Comparison of ENCODE assay signal across 15 mouse cellular contexts in the genomic region with DNA sequence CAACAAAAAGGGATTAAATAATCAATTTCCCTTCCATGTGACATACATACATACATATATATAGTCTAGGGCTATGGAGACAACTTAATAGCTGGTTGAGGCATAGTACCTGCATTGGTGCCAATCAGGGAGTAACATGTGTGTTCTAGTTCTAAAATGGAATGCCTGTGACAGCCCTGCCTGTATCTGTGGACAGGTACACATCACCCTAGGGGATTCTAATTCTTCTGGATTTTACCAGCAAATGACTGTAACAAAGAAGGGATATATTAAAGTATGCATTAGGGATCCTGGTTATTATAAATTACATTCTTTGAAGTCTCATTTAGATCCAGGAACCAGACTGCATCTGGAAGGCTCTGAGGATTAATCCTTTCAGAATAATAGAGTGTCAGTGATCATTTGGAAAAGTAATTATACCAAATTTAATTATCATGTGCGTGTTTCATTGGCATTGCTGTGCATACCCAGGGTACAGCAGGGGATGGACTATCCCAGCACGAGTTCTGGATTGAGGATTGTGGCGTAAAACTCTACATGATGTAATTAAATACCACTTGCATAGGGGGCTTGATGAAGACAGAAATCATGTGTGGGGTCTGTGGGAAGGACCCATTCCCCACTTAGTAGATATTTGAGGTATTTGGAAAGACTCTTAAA.
"Had no signal": no experiment of that assay in that cellular context is flagged by ENCODE, and none has a peak within 500 bp of the region (broad histone marks: within the 10 kb centered on the region; RNA-seq: fewer than 3 reads in every experiment).

No protein-coding gene starts in this region.

- H3K36me3 ChIP-seq: intestine, embryonic 15.5 days; kidney, embryonic 15.5 days; limb, embryonic 15.5 days; liver, embryonic 12.5 days; midbrain, embryonic 12.5 days; stomach, embryonic 15.5 days had no signal

- H3K9ac ChIP-seq: intestine, embryonic 15.5 days; kidney, embryonic 15.5 days; limb, embryonic 15.5 days; liver, embryonic 12.5 days; lung, embryonic 14.5 days; midbrain, embryonic 12.5 days; stomach, embryonic 15.5 days had no signal

- H3K27ac ChIP-seq: intestine, embryonic 15.5 days; kidney, embryonic 15.5 days; left cerebral cortex, adult 2 months; limb, embryonic 15.5 days; liver, embryonic 12.5 days; midbrain, embryonic 12.5 days; stomach, embryonic 15.5 days had no signal

- ATAC-seq: intestine, embryonic 15.5 days; liver, embryonic 12.5 days had no signal

- H3K27me3 ChIP-seq: intestine, embryonic 15.5 days; kidney, embryonic 15.5 days; limb, embryonic 15.5 days; liver, embryonic 12.5 days; midbrain, embryonic 12.5 days; stomach, embryonic 15.5 days had no signal

- DNase-seq: kidney, adult 2 months; kidney, postnatal 14 days; lung, embryonic 14.5 days; lung, postnatal 10 days; lung, postnatal 4 days; right cerebral cortex, postnatal 14 days; thymus, adult 2 months; thymus, postnatal 25 days had no signal

- H3K4me1 ChIP-seq: intestine, embryonic 15.5 days; kidney, embryonic 15.5 days; limb, embryonic 15.5 days; liver, embryonic 12.5 days; midbrain, embryonic 12.5 days; stomach, embryonic 15.5 days had no signal

- H3K4me2 ChIP-seq: intestine, embryonic 15.5 days; kidney, embryonic 15.5 days; limb, embryonic 15.5 days; liver, embryonic 12.5 days; lung, embryonic 14.5 days; midbrain, embryonic 12.5 days; stomach, embryonic 15.5 days had no signal

- H3K4me3 ChIP-seq: intestine, embryonic 15.5 days; kidney, embryonic 15.5 days; left cerebral cortex, adult 2 months; limb, embryonic 15.5 days; liver, embryonic 12.5 days; midbrain, embryonic 12.5 days; stomach, embryonic 15.5 days had no signal

- H3K9me3 ChIP-seq: intestine, embryonic 15.5 days; kidney, embryonic 15.5 days; limb, embryonic 15.5 days; midbrain, embryonic 12.5 days; stomach, embryonic 15.5 days had no signal
